Mouse (Mus musculus) layer of hippocampus, postnatal 10 days (tissue): Measurements from ENCODE around the gene Abhd4. TPM values are rescaled to one million over a fixed set of nuclear protein-coding genes. Genes with fewer than 3 reads are reported as not detected.

Experiments used
- DNase-seq, 2 experiments: peaks; one replicate each; pipeline ENCODE4 v3.0.0; 2021; ENCODE audit warnings: low spot score in 2 of 2
- total RNA-seq, 2 experiments: library from RNA; stranded (reverse); gene quantifications; 2 replicates each; pipeline ENCODE4 v1.2.3; 2021

Gene Abhd4
- total RNA-seq, 2 experiments from 2014 or later = 45.1 to 49.8 TPM

DNA sequence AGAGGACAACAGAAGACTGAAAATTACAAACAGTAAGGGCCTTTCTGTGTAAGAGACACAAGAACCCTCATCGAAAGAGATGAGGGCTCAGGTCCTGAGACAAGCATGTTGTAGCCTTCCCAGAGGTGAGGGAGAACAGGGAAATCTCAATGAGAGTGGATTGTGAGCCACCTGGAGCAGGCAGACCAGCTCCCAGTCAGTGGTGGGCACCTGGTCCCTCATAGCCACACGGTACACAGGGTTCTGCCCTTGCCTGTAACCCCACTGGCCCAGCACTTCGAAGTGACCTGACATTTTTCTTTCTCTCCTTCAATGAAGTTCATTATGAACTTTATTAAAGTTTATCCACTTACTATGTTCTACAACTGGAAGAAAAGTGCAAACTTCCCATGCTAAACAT, 18.7 kb downstream of the Abhd4 start:
- DNase-seq = no peak

DNA sequence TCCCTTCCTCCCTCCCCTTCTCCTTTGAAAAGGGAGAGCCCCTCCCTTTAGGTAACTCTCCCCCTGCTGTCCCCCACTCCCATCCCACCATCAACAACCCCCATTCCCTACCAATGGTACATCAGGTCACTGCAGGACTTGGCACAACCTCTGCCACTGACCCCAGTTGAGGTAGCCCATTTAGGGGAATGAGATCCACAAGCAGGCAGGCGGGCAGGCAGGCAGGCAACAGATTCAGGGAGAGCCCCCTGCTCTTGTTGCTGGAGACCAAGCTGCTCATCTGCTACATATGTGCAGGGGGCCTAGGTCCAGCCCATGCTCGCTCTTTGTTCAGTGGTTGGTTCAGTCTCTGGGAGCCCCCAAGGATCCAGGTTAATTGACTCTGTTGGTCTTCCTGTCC, 22.5 kb downstream of the Abhd4 start:
- no peak for DNase-seq

DNA sequence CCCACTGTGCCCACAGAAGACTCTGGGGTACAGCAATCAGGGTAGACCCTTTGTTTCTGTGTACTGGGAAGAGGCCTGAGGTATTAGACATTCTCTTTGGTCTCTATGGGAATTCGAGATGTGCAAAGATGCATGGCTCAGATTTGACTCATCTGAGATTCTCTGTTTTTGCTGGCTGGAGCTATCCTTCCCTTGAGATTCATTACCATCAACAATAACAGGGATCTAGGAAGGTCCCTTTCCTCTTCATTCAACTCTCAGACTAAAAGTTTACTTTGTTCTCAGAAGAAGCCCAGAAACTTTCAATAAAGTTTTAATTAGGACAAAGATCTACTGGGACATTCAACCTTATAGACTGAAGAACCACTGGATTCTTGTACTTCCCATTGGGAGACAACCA, 30.9 kb downstream of the Abhd4 start, which contains the start of gene Olfr49:
Gene Olfr49 (minus strand): TSS at position 101 of the 400 bp plus-strand sequence.
- DNase-seq = no peak

DNA sequence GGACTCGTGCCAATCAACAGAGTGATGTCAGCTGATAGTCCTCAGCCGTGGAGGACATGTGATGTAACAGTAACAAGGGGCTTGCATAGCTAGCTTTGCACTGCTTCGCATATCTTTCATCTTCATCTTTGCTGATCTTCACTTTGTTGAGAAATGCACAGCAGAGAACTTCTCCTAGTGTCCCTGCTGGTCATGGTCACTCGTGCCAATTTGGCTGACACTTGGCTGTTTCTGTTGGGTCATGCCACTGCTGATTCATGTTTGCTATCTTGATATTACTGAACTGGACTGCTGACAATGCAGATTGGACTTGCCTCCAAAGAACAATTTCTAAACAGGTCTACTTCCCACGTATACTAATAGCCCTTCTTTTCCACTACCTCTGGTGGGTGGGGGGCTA, 46.1 kb downstream of the Abhd4 start:
- DNase-seq = no peak

DNA sequence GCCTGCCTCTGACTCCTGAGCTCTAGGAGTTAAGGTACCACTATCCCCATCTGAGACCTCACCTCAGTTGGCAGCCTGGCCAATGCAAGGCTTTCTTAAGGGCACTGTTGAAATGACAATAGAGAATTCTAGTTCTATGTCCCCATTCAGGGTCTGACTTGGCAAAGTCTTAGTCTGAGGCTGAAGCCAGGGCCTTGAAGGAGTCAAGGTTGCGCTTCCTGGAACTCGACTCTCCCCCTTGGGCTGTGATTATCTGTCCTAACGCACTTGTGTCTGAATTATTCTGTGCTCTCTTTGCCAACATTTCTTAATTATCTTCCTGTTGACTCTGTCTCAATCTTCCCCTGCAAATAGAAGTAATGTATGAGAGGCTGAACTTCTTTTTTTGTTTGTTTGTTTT, 46.7 kb downstream of the Abhd4 start:
- no peak for DNase-seq

DNA sequence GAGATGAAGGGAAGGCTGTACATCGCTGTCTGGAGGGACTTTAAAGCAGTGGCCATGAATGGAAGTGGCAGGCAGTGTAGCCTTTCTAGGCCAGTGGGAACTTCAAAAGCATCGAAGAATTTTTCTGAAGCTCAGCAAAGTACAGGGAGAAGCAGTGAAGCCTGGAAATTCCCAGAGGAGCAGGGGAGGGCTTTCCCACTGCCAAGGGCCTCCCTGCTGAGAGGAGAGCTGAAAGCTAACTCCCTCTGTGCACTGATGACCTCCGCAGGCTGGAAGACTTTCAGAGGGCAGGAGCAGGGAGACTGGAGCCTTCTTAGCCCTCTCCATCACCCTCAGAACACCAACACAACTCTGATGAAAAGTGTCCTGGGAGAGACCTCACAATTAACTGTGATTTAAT, 57.8 kb downstream of the Abhd4 start:
- no peak for DNase-seq

Other genes starting within 250 kb of the Abhd4 start
- gene Dad1, start 84 bp upstream of the Abhd4 start, total RNA-seq = 100 to 1,000 TPM; 127 TPM
- not detected for gene Olfr49, start 30.8 kb downstream of the Abhd4 start, total RNA-seq
- gene Oxa1l, start 106.6 kb downstream of the Abhd4 start, total RNA-seq = 10 to 100 TPM; 69.3 to 70.0 TPM
- gene Slc7a7, start 163.6 kb downstream of the Abhd4 start, total RNA-seq = 1 to 10 TPM; 2.5 to 2.7 TPM
- gene Mrpl52, start 172.7 kb downstream of the Abhd4 start, total RNA-seq = 100 to 1,000 TPM; 109 to 138 TPM
- 10 to 100 TPM; 39.1 to 41.0 TPM for gene Mmp14, start 177.4 kb downstream of the Abhd4 start, total RNA-seq
- gene Lrp10, start 209.9 kb downstream of the Abhd4 start, total RNA-seq = 10 to 100 TPM; 40.3 to 42.2 TPM
- 10 to 100 TPM; 26.9 to 31.5 TPM for gene Rem2, start 221.9 kb downstream of the Abhd4 start, total RNA-seq